Mouse (Mus musculus) cerebellum, adult 9-11 months (tissue): ENCODE results near the gene Slc38a5.
A peak's percentile ranks its signal among the peaks of the same experiment; 100 is the strongest.

ENCODE experiments used
- DNase-seq: peaks from one replicate; pipeline ENCODE4 v3.0.0; 2022

Gene Slc38a5

GRCm38 (mm10) chrX:8271083-8271820, at the start of gene Slc38a5:
TSS of gene Slc38a5 (plus strand) at chrX:8271133.
- DNase-seq = no peak

GRCm38 (mm10) chrX:8222296-8222677, 48.6 kb upstream of the Slc38a5 start:
- peak; percentile 76 for DNase-seq

- peak; percentile 66 for DNase-seq
Measured at GRCm38 (mm10) chrX:8222678-8223421, 48.1 kb upstream of the Slc38a5 start.

GRCm38 (mm10) chrX:8223473-8223872, 47.5 kb upstream of the Slc38a5 start:
- DNase-seq = no peak

- no peak for DNase-seq
Measured at GRCm38 (mm10) chrX:8230272-8230671, 40.7 kb upstream of the Slc38a5 start.

- no peak for DNase-seq
Measured at GRCm38 (mm10) chrX:8233602-8234001, 37.3 kb upstream of the Slc38a5 start.

- no peak for DNase-seq
Measured at GRCm38 (mm10) chrX:8236704-8237103, 34.2 kb upstream of the Slc38a5 start.

GRCm38 (mm10) chrX:8238804-8239395, 32.0 kb upstream of the Slc38a5 start:
- DNase-seq = no peak

- DNase-seq = no peak
Measured at GRCm38 (mm10) chrX:8247680-8248079, 23.3 kb upstream of the Slc38a5 start.

- no peak for DNase-seq
Measured at GRCm38 (mm10) chrX:8248542-8249120, 22.3 kb upstream of the Slc38a5 start.

GRCm38 (mm10) chrX:8251789-8252333, 19.1 kb upstream of the Slc38a5 start:
- DNase-seq = no peak

GRCm38 (mm10) chrX:8252334-8253285, 18.3 kb upstream of the Slc38a5 start, which contains the start of gene Ftsj1:
TSS of gene Ftsj1 (minus strand) at chrX:8252406.
- peak; percentile 90 for DNase-seq

GRCm38 (mm10) chrX:8253711-8254110, 17.2 kb upstream of the Slc38a5 start:
- DNase-seq = no peak

- DNase-seq = no peak
Measured at GRCm38 (mm10) chrX:8255807-8256206, 15.1 kb upstream of the Slc38a5 start.

- no peak for DNase-seq
Measured at GRCm38 (mm10) chrX:8259478-8259877, 11.5 kb upstream of the Slc38a5 start.

- DNase-seq = no peak
Measured at GRCm38 (mm10) chrX:8263156-8263804, 7.7 kb upstream of the Slc38a5 start.

- no peak for DNase-seq
Measured at GRCm38 (mm10) chrX:8264222-8264621, 6.7 kb upstream of the Slc38a5 start.

GRCm38 (mm10) chrX:8272000-8272399, 1.1 kb downstream of the Slc38a5 start:
- DNase-seq = no peak

- DNase-seq = no peak
Measured at GRCm38 (mm10) chrX:8274056-8274455, 3.1 kb downstream of the Slc38a5 start.

- no peak for DNase-seq
Measured at GRCm38 (mm10) chrX:8288621-8289020, 17.7 kb downstream of the Slc38a5 start.

- no peak for DNase-seq
Measured at GRCm38 (mm10) chrX:8309302-8309701, 38.4 kb downstream of the Slc38a5 start.
